Mouse (Mus musculus): ENCODE measurements around the gene Igsf9. TPM values are rescaled to one million over a fixed set of nuclear protein-coding genes. Genes with fewer than 3 reads are reported as not detected.
A peak's percentile ranks its signal among the peaks of the same experiment; 100 is the strongest.

The Igsf9 gene
- polyA plus RNA-seq, 1 experiment, result 40.6 TPM

DNA sequence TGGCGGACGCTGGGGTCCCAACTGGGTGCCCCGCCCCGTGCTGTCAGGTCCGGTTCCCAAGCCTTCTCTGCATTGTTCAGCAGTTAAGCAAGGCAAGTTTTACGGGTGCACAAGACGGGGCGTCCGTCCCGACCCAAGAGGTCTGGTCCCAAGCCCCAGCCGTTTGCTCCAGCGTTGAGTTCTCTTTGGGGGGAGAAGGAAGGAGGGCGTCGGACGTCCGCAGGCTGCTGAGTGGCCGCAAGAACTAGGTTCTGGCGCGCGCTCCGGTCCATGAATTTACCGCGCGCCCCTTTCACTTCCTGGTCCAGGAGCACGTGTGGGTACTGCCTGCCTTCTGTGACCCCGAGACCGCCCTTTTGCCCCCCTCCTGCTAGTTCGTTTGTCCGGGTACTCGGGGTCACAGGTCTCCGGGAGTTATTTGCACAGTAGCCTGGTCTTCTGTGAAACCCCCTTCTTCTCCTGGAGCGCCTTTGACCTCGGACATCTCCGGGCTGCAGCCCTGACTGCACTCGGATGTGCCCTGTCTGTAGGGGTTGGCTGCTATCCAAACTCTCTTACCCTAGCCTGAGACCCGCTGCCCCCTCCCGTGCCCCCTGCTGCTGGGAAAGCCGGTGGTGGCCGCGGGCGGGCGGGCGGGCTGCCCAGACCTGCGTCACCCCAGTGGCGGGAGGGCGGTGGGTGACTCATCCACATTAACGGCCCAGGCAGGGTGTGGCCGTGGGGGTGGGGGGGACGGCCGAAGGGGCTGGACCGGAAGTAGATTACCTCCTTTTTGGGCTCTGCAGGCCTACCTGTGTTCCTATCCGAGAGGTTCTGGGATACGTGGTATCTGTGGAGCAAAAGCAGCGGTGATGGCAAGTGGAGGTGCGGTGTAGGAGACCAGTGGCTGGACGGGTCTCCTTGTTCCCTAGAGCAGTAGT lies 19.1 kb downstream of the Igsf9 start:
- H3K27ac ChIP-seq (ENCODE audit: insufficient read depth, low read length), result peak overlapping the region; percentile 17; the same call in 1 of the 2 replicates
- H3K9ac ChIP-seq (ENCODE audit: low read depth, poor library complexity, severe bottlenecking), result peak overlapping the region; percentile 77
- no peaks in the 10 kb centered on the region for H3K27me3 ChIP-seq (ENCODE audit: control insufficient read depth, insufficient read depth, low read length, poor library complexity, severe bottlenecking)
- TF ChIP-seq POLR2A (IDR thresholded peaks at IDR 0.05; ENCODE audit: insufficient read depth, low read length) (no peak), EP300 (IDR thresholded peaks at IDR 0.05; ENCODE audit: insufficient read depth, low read depth, low read length) (0 out of 2 replicates have a peak, but pooled peaks have one; percentile 54)
- peak overlapping the region; percentile 88 for H3K4me3 ChIP-seq (ENCODE audit: low read depth, low read length)
- peaks cover 7% of the 10 kb centered on the region for H3K4me1 ChIP-seq (ENCODE audit: control insufficient read depth, insufficient read depth, low read length)
- peaks cover 2% of the 10 kb centered on the region for H3K36me3 ChIP-seq (ENCODE audit: control insufficient read depth, insufficient read depth, low read length, poor library complexity, severe bottlenecking)
- H3K9me3 ChIP-seq (replicated peaks; ENCODE audit: control insufficient read depth, insufficient read depth, low read length, poor library complexity, severe bottlenecking), result no peaks in the 10 kb centered on the region

DNA sequence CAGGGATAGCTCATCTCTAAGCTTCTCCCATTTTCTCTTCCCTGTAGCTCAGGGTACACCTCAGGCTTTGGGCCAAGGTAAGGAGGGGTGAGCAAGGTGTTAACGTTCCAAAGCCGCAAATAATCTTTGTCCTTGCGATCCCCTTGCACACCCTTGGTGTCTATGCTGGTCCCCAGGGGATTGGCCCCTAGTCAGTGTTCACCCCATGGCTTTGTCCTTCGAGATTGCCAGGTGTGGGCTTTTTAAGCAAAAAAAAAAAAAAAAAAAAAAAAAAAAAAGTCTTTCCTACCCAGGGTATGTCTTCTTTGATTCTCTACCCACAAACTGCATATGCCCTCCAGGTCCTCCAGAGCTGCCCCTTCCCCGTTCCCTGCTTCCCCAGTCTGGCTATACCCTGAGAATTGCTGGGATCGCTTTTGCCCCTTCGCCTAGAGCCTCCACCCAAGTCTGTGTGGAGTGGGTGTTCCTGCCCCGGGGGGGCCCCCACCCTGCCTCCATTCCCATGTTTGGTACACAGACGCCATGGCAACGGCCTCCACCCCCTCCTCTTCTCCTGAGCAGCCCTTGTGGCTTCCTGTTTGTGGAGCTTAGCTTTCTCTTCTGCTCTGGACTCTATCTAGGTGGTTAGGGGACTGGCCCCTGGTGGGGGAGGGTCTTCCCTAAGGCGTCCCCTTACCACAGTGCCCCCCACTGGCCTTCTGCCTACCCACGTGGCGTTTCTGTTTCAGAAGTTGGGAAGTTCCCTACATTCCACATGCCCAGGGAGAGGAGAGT lies 20.0 kb downstream of the Igsf9 start:
- peak overlapping the region; percentile 88 for H3K4me3 ChIP-seq (ENCODE audit: low read depth, low read length)
- peak overlapping the region; percentile 77 for H3K9ac ChIP-seq (ENCODE audit: low read depth, poor library complexity, severe bottlenecking)
- no peaks in the 10 kb centered on the region for H3K27me3 ChIP-seq (ENCODE audit: control insufficient read depth, insufficient read depth, low read length, poor library complexity, severe bottlenecking)
- no peak for TF ChIP-seq CTCF (IDR thresholded peaks at IDR 0.05; ENCODE audit: low read depth, low read length)
- no peak for TF ChIP-seq EP300 (IDR thresholded peaks at IDR 0.05; ENCODE audit: insufficient read depth, low read depth, low read length)
- no peak for TF ChIP-seq POLR2A (IDR thresholded peaks at IDR 0.05; ENCODE audit: insufficient read depth, low read length)
- peaks cover 10% of the 10 kb centered on the region for H3K36me3 ChIP-seq (ENCODE audit: control insufficient read depth, insufficient read depth, low read length, poor library complexity, severe bottlenecking)
- peaks cover 7% of the 10 kb centered on the region for H3K4me1 ChIP-seq (ENCODE audit: control insufficient read depth, insufficient read depth, low read length)
- H3K27ac ChIP-seq (ENCODE audit: insufficient read depth, low read length), result peak overlapping the region; percentile 34; the same call in 1 of the 2 replicates
- no peaks in the 10 kb centered on the region for H3K9me3 ChIP-seq (replicated peaks; ENCODE audit: control insufficient read depth, insufficient read depth, low read length, poor library complexity, severe bottlenecking)

DNA sequence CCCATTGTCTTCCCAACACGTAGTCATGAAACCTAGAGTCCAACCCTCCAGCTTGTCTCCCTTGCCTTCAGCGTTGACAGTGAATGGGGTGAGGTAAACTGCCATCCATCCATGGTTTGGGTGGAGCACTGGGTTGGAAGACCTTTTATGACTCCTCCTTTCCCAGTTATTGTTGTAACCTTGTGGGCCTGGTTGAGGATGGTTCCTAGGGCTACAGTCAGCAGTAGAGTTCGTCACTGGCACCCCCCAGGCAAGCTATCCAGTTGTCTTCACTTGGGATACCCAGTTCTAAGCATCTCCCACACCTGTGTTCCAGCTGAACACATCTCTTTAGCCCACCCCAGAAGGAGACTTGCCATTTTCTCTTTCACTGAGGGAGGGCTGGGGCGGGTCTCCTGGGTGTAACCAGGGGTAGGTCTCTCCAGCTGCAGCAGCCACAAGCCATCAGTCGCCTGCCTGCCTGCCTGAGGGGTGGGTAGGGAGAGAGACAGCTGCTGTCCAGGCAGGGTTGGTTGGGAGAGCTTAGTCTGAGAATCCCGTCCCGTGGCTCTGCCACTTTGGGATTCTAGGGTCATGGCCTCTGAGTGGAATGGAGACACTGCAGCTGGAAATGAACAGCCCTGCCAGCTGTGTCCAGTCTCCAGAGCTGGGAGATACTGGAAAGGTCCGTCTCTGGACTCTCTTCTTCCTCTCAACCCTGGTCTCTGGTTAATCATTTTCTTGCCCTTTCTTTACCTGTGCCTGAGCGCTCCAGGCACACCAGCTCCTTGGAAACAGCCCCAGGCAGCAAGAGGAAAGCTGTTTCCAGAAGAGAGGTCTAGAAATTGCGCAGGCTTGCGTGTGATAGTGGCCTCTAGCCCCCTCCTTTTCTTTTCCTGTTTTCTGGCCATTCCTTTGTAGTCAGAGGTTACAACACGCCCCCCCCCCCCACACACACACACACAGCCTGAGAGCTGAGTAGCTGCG lies 20.8 kb downstream of the Igsf9 start:
- H3K9me3 ChIP-seq (replicated peaks; ENCODE audit: control insufficient read depth, insufficient read depth, low read length, poor library complexity, severe bottlenecking), result no peaks in the 10 kb centered on the region
- H3K27me3 ChIP-seq (ENCODE audit: control insufficient read depth, insufficient read depth, low read length, poor library complexity, severe bottlenecking), result no peaks in the 10 kb centered on the region

DNA sequence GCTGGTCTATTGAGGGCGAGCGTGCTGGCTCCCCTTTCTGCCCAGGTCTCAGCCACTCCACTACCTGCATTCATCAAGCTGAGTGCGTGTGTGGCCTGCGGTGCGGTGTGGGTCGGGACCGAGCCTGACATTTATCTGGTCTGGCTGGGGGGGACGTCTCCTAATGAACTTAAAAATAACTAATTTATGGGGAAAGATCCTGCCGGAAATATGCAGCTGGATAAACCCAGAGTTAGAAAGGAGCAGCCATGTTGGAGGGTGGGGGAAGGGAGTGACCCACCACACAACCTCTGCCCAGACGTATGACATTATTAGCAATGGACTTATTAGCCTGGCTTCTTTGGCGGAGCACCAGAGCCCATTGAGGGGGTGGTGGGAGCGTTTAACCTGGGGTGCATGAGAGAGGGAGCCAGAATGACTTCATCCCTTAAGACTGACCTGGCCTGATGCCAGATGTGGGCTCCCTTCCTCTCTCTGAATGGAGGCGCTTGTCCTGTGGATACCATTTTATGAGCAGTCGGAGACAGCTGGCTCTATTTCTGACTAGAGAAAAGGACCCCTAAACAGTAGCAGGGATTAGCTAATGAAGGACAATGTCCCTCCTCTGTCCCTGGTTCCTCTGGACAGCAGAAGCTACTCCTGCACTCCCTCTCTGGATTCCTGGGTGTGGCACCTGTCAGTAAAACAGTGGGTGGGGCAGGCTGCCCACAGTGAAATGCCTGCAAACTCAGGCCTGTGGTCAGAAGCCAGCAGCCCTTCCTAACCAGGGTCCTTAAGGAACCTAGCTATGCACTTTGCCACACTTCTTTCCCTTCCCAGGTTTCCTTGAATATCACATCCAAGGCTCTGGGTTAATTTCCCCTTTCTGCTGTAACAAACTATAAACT lies 21.8 kb downstream of the Igsf9 start:
- Histone ChIP-seq H3K4me3 (ENCODE audit: low read depth, low read length) (no peak overlapping the region), H3K9me3 (replicated peaks; ENCODE audit: control insufficient read depth, insufficient read depth, low read length, poor library complexity, severe bottlenecking) (no peaks in the 10 kb centered on the region), H3K4me1 (ENCODE audit: control insufficient read depth, insufficient read depth, low read length) (peaks cover 7% of the 10 kb centered on the region), H3K27ac (ENCODE audit: insufficient read depth, low read length) (no peak overlapping the region), H3K27me3 (ENCODE audit: control insufficient read depth, insufficient read depth, low read length, poor library complexity, severe bottlenecking) (no peaks in the 10 kb centered on the region), H3K36me3 (ENCODE audit: control insufficient read depth, insufficient read depth, low read length, poor library complexity, severe bottlenecking) (peaks cover 13% of the 10 kb centered on the region), H3K9ac (ENCODE audit: low read depth, poor library complexity, severe bottlenecking) (no peak overlapping the region)
- TF ChIP-seq POLR2A (IDR thresholded peaks at IDR 0.05; ENCODE audit: insufficient read depth, low read length) (no peak), EP300 (IDR thresholded peaks at IDR 0.05; ENCODE audit: insufficient read depth, low read depth, low read length) (no peak), CTCF (IDR thresholded peaks at IDR 0.05; ENCODE audit: low read depth, low read length) (no peak)

More for the DNA sequence above, 20.8 kb downstream of the Igsf9 start:
- H3K4me1 ChIP-seq (ENCODE audit: control insufficient read depth, insufficient read depth, low read length), result peaks cover 7% of the 10 kb centered on the region
- no peak overlapping the region for H3K9ac ChIP-seq (ENCODE audit: low read depth, poor library complexity, severe bottlenecking)
- peak overlapping the region; percentile 34; the same call in 1 of the 2 replicates for H3K27ac ChIP-seq (ENCODE audit: insufficient read depth, low read length)
- TF ChIP-seq CTCF (IDR thresholded peaks at IDR 0.05; ENCODE audit: low read depth, low read length) (no peak), EP300 (IDR thresholded peaks at IDR 0.05; ENCODE audit: insufficient read depth, low read depth, low read length) (no peak), POLR2A (IDR thresholded peaks at IDR 0.05; ENCODE audit: insufficient read depth, low read length) (no peak)
- peak overlapping the region; percentile 16 for H3K4me3 ChIP-seq (ENCODE audit: low read depth, low read length)
- H3K36me3 ChIP-seq (ENCODE audit: control insufficient read depth, insufficient read depth, low read length, poor library complexity, severe bottlenecking), result peaks cover 13% of the 10 kb centered on the region

DNA sequence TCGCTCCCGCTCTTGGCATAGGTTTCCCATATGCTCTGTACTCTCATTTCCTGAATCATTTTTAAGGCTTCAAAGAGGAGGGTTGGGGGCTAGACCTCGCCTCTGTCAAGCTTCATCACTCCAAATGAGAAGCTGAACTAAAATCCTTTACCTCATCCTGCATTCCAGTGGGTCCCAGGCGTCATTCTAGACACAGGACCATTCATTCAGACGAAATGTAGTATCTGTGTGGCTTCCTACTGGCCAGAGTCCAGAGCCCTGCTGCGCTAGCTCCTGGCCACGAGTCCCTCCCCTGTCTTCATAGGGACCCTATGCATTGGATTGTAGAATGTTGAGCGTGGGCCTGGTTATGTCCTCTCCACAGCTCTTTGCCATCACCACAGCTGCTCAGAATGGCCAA lies 23.2 kb downstream of the Igsf9 start:
- Histone ChIP-seq H3K27me3 (ENCODE audit: control insufficient read depth, insufficient read depth, low read length, poor library complexity, severe bottlenecking) (no peaks in the 10 kb centered on the region), H3K36me3 (ENCODE audit: control insufficient read depth, insufficient read depth, low read length, poor library complexity, severe bottlenecking) (peaks cover 13% of the 10 kb centered on the region), H3K9me3 (replicated peaks; ENCODE audit: control insufficient read depth, insufficient read depth, low read length, poor library complexity, severe bottlenecking) (no peaks in the 10 kb centered on the region), H3K9ac (ENCODE audit: low read depth, poor library complexity, severe bottlenecking) (no peak overlapping the region), H3K4me3 (ENCODE audit: low read depth, low read length) (no peak overlapping the region), H3K4me1 (ENCODE audit: control insufficient read depth, insufficient read depth, low read length) (peaks cover 7% of the 10 kb centered on the region), H3K27ac (ENCODE audit: insufficient read depth, low read length) (no peak overlapping the region)
- TF ChIP-seq POLR2A (IDR thresholded peaks at IDR 0.05; ENCODE audit: insufficient read depth, low read length) (no peak), EP300 (IDR thresholded peaks at IDR 0.05; ENCODE audit: insufficient read depth, low read depth, low read length) (no peak)
